Mouse (Mus musculus): Measurements from ENCODE around the gene Gtpbp1. TPM values are rescaled to one million over a fixed set of nuclear protein-coding genes. Genes with fewer than 3 reads are reported as not detected.

Gene Gtpbp1
- polyA plus RNA-seq, 1 experiment from 2014 or later: 26.2 TPM

GRCm38 (mm10) chr15:79681973-79682372 is 8.7 kb upstream of the Gtpbp1 start:
- peak overlapping the region; percentile 99 for H3K27ac ChIP-seq (ENCODE audit: low read length)
- H3K4me2 ChIP-seq (ENCODE audit: low read depth, low read length): 0 out of 2 replicates have a peak overlapping the region, but pooled peaks have one; percentile 89
- H3K4me1 ChIP-seq (ENCODE audit: control insufficient read depth, low read depth, low read length): peaks cover 63% of the 10 kb centered on the region
- no peaks in the 10 kb centered on the region for H3K27me3 ChIP-seq (ENCODE audit: control insufficient read depth, insufficient read depth, low read depth, low read length)
- peak; percentile 55 for ATAC-seq (ENCODE audit: low read depth)
- no peak overlapping the region for H3K4me3 ChIP-seq (ENCODE audit: low read depth, low read length)
- no peak overlapping the region for H3K9ac ChIP-seq (ENCODE audit: low read depth, low read length)
- WGBS (ENCODE audit: insufficient replicate concordance): 61% methylated on average over 4 of the region's 4 CpGs
- peaks cover 2% of the 10 kb centered on the region; the same call in 1 of the 2 replicates for H3K36me3 ChIP-seq (ENCODE audit: control insufficient read depth, insufficient read depth)
- no peaks in the 10 kb centered on the region for H3K9me3 ChIP-seq (replicated peaks; ENCODE audit: control insufficient read depth, low read length)

DNA sequence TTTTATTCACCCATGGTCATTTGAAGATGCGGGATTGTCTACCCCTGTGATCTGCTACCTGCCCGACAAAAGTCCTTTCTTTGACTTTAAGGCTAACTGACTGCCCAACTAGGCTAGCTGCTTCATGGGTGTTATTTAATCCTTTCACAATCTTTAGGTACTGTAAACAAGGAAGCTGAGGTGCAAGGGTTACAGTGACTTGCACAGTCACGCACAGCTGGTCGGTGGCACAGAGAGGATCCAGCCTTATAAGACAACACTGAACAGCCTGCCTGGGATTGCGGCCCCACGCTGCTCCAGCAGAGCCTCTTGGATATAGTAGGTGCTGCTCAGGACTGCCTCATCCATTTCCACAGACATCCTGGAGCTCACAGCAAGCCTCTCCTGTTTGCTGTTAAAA is 7.5 kb upstream of the Gtpbp1 start:
- peak overlapping the region; percentile 89 for H3K4me2 ChIP-seq (ENCODE audit: low read depth, low read length)
- H3K27ac ChIP-seq (ENCODE audit: low read length): peak overlapping the region; percentile 99
- peak overlapping the region; percentile 92 for H3K4me3 ChIP-seq (ENCODE audit: low read depth, low read length)
- WGBS (ENCODE audit: insufficient replicate concordance): 56% methylated on average over 6 of the region's 6 CpGs
- H3K27me3 ChIP-seq (ENCODE audit: control insufficient read depth, insufficient read depth, low read depth, low read length): no peaks in the 10 kb centered on the region
- peaks cover 62% of the 10 kb centered on the region for H3K4me1 ChIP-seq (ENCODE audit: control insufficient read depth, low read depth, low read length)
- H3K36me3 ChIP-seq (ENCODE audit: control insufficient read depth, insufficient read depth): no peaks in the 10 kb centered on the region
- peak; percentile 14 for ATAC-seq (ENCODE audit: low read depth)
- H3K9ac ChIP-seq (ENCODE audit: low read depth, low read length): peak overlapping the region; percentile 40
- no peaks in the 10 kb centered on the region for H3K9me3 ChIP-seq (replicated peaks; ENCODE audit: control insufficient read depth, low read length)

GRCm38 (mm10) chr15:79683707-79684465 is 6.8 kb upstream of the Gtpbp1 start:
- Histone ChIP-seq H3K4me1 (ENCODE audit: control insufficient read depth, low read depth, low read length) (peaks cover 64% of the 10 kb centered on the region), H3K9me3 (replicated peaks; ENCODE audit: control insufficient read depth, low read length) (no peaks in the 10 kb centered on the region), H3K4me3 (ENCODE audit: low read depth, low read length) (peak overlapping the region; percentile 92), H3K27me3 (ENCODE audit: control insufficient read depth, insufficient read depth, low read depth, low read length) (no peaks in the 10 kb centered on the region), H3K9ac (ENCODE audit: low read depth, low read length) (peak overlapping the region; percentile 98), H3K4me2 (ENCODE audit: low read depth, low read length) (peak overlapping the region; percentile 89), H3K36me3 (ENCODE audit: control insufficient read depth, insufficient read depth) (no peaks in the 10 kb centered on the region), H3K27ac (ENCODE audit: low read length) (peak overlapping the region; percentile 99)
- no peak for ATAC-seq (ENCODE audit: low read depth)
- 49% methylated on average over 19 of the region's 19 CpGs for WGBS (ENCODE audit: insufficient replicate concordance)

DNA sequence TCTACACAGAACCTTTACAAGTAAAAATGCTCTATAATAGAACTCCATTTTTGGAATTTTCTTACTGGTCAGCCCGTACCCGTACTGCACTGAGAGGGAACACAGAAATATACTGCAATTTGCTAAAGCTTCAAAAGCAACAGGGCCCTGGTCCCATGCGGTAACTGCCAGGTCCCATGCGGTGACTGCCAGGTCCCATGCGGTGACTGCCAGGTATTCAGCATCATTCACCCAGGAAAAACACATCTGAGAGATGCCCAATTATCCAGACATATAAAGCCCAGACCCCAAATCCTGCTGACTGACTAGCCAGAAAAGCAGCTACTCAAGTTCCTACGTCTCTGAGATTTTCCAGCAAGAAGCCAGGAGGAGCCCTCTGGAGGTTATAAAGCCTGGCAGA is 6.0 kb upstream of the Gtpbp1 start:
- H3K4me1 ChIP-seq (ENCODE audit: control insufficient read depth, low read depth, low read length): peaks cover 70% of the 10 kb centered on the region
- H3K4me3 ChIP-seq (ENCODE audit: low read depth, low read length): peak overlapping the region; percentile 92
- H3K27ac ChIP-seq (ENCODE audit: low read length): peak overlapping the region; percentile 99
- WGBS (ENCODE audit: insufficient replicate concordance): 75% methylated on average over 6 of the region's 6 CpGs
- H3K9ac ChIP-seq (ENCODE audit: low read depth, low read length): peak overlapping the region; percentile 98
- H3K36me3 ChIP-seq (ENCODE audit: control insufficient read depth, insufficient read depth): no peaks in the 10 kb centered on the region
- no peak for ATAC-seq (ENCODE audit: low read depth)
- H3K27me3 ChIP-seq (ENCODE audit: control insufficient read depth, insufficient read depth, low read depth, low read length): no peaks in the 10 kb centered on the region
- no peaks in the 10 kb centered on the region for H3K9me3 ChIP-seq (replicated peaks; ENCODE audit: control insufficient read depth, low read length)
- peak overlapping the region; percentile 89 for H3K4me2 ChIP-seq (ENCODE audit: low read depth, low read length)

DNA sequence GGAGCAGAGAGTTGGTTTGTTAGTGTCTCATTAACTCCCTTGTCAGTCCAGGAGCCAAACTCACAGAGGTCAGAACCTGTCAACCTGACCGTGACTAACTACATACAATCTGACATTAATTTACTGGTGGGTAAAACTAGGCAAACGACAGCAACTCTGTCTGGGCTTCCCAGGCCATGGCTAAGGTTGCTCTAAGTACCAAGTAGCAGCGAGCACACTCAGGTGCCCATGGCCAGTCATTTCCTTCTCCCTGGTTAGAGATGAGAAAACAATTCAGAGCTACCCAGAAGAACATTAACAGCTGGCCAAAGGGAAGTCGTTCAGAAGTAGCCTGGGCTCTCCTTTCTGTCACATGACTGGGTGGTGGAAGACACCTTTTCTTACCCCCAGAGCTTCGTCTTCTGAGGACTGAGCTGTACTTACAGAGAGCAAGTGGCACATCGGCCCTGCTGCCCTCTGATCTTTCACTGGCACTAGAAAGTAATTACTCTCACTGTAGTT is 5.5 kb upstream of the Gtpbp1 start:
- WGBS (ENCODE audit: insufficient replicate concordance): 18% methylated on average over 6 of the region's 6 CpGs
- H3K9ac ChIP-seq (ENCODE audit: low read depth, low read length): peak overlapping the region; percentile 98
- peak overlapping the region; percentile 99 for H3K27ac ChIP-seq (ENCODE audit: low read length)
- peak overlapping the region; percentile 89 for H3K4me2 ChIP-seq (ENCODE audit: low read depth, low read length)
- peak overlapping the region; percentile 92 for H3K4me3 ChIP-seq (ENCODE audit: low read depth, low read length)
- no peak for ATAC-seq (ENCODE audit: low read depth)
- no peaks in the 10 kb centered on the region for H3K27me3 ChIP-seq (ENCODE audit: control insufficient read depth, insufficient read depth, low read depth, low read length)
- H3K9me3 ChIP-seq (replicated peaks; ENCODE audit: control insufficient read depth, low read length): no peaks in the 10 kb centered on the region
- H3K4me1 ChIP-seq (ENCODE audit: control insufficient read depth, low read depth, low read length): peaks cover 73% of the 10 kb centered on the region
- no peaks in the 10 kb centered on the region for H3K36me3 ChIP-seq (ENCODE audit: control insufficient read depth, insufficient read depth)

DNA sequence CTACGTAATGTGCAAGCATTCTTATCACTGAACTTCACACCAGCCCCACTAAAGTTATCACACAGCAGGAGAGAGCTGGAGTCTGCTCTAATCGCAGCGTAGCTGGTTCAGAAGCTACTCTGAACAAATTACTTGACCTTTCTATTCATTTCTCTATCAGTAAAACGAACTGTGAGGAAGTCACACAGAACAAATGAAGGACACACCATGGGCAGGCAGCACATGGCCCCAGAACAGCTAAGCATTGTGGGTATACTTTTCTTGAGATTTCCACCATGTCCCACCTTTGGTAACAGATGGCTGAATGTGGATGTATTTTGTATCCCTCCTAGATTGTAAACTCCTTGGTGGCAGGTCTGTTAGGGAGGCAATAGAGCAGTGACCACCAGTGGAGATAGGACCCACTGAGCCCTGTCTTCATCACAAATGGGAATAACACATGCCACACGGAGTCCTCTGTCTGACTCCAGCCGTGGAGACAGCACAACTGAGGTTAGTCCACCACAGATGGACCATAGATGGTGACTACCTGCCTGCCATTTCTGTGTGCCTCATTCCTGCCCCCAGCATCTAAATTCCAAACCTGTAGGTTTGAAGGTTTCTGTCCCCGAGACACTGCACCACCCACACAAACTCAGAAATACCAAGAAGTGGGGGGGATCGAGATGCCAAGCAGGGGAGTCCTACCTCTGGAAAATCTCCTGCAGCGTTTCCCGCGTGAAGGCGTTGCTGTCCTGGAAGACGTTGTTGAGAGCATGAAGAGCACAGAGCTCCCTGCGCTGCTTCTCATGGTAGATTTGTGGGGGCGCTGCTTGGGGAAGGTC is 4.4 kb upstream of the Gtpbp1 start:
- Histone ChIP-seq H3K9me3 (replicated peaks; ENCODE audit: control insufficient read depth, low read length) (no peaks in the 10 kb centered on the region), H3K4me2 (ENCODE audit: low read depth, low read length) (peak overlapping the region; percentile 89), H3K4me3 (ENCODE audit: low read depth, low read length) (peak overlapping the region; percentile 92), H3K36me3 (ENCODE audit: control insufficient read depth, insufficient read depth) (no peaks in the 10 kb centered on the region), H3K4me1 (ENCODE audit: control insufficient read depth, low read depth, low read length) (peaks cover 66% of the 10 kb centered on the region), H3K9ac (ENCODE audit: low read depth, low read length) (peak overlapping the region; percentile 98), H3K27ac (ENCODE audit: low read length) (peak overlapping the region; percentile 99), H3K27me3 (ENCODE audit: control insufficient read depth, insufficient read depth, low read depth, low read length) (no peaks in the 10 kb centered on the region)
- 4% methylated on average over 15 of the region's 15 CpGs for WGBS (ENCODE audit: insufficient replicate concordance)
- no peak for ATAC-seq (ENCODE audit: low read depth)

- Histone ChIP-seq H3K4me1 (ENCODE audit: control insufficient read depth, low read depth, low read length) (peaks cover 65% of the 10 kb centered on the region), H3K36me3 (ENCODE audit: control insufficient read depth, insufficient read depth) (no peaks in the 10 kb centered on the region), H3K27ac (ENCODE audit: low read length) (peak overlapping the region; percentile 99), H3K4me3 (ENCODE audit: low read depth, low read length) (peak overlapping the region; percentile 92), H3K9me3 (replicated peaks; ENCODE audit: control insufficient read depth, low read length) (no peaks in the 10 kb centered on the region), H3K9ac (ENCODE audit: low read depth, low read length) (peak overlapping the region; percentile 98), H3K27me3 (ENCODE audit: control insufficient read depth, insufficient read depth, low read depth, low read length) (no peaks in the 10 kb centered on the region), H3K4me2 (ENCODE audit: low read depth, low read length) (peak overlapping the region; percentile 89)
- ATAC-seq (ENCODE audit: low read depth): no peak
- WGBS (ENCODE audit: insufficient replicate concordance): under 1% methylated on average over 33 of the region's 33 CpGs
Measured at GRCm38 (mm10) chr15:79687175-79687574, 3.5 kb upstream of the Gtpbp1 start.

DNA sequence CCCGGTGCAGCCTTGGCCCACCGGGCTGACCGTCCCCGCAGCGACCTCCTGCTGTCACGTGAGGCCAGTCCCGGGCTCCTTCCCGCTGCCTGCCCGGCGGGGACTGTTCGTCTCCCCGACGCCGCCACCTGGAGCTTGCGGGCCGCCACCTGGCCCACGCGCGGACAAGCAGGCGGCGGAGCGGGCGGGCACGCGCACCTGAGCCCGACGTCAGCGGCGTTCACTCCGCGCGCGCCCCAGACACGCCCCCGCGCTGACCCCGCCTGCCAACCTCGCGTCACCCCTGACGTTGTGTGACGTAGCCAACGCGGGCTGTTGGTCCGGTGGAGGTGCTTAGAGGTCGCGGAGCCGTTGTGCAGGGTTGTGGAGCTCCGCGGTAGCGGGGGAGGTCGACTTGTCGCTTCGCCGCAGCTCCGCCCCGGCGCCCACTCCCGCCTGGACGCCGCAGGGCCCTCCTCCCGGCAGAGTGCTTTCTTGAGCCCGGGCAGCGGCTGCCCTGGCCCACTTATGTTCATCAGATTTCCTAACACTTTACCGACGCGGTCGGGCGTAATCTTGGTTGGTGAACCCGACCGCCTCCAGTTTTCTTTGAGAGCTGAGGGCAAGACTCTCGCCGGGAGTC is 2.9 kb upstream of the Gtpbp1 start, which contains the start of gene Josd1:
Josd1 (minus strand) TSS at position 274 of the 622 bp plus-strand sequence.
- Histone ChIP-seq H3K9ac (ENCODE audit: low read depth, low read length) (peak within 1 kb of the TSS; percentile 98), H3K4me3 (ENCODE audit: low read depth, low read length) (peak within 1 kb of the TSS; percentile 92), H3K36me3 (ENCODE audit: control insufficient read depth, insufficient read depth) (no peaks in the 10 kb centered on the region), H3K27me3 (ENCODE audit: control insufficient read depth, insufficient read depth, low read depth, low read length) (no peaks in the 10 kb centered on the region), H3K9me3 (replicated peaks; ENCODE audit: control insufficient read depth, low read length) (no peaks in the 10 kb centered on the region), H3K27ac (ENCODE audit: low read length) (peak within 1 kb of the TSS; percentile 99), H3K4me1 (ENCODE audit: control insufficient read depth, low read depth, low read length) (peaks cover 65% of the 10 kb centered on the region), H3K4me2 (ENCODE audit: low read depth, low read length) (peak within 1 kb of the TSS; percentile 89)
- WGBS (ENCODE audit: insufficient replicate concordance): under 1% methylated on average over 68 of the region's 72 CpGs
- peak; percentile 74 for ATAC-seq (ENCODE audit: low read depth)
